Mouse (Mus musculus) olfactory bulb, adult 2 months (tissue): ENCODE data around the gene Inhbe. TPM values are rescaled to one million over a fixed set of nuclear protein-coding genes. Genes with fewer than 3 reads are reported as not detected.

Experiments used
- H3K27ac ChIP-seq: fragments of 200-500 bp; 2 replicates; pipeline ENCODE4 v1.5.1; 2012; ENCODE audit warnings: low read depth, low read length; ENCODE audit not compliant: insufficient read depth
- H3K4me1 ChIP-seq: fragments of 200-500 bp; 2 replicates; pipeline ENCODE4 v1.6.1; 2012; ENCODE audit warnings: low read length; ENCODE audit not compliant: control insufficient read depth, insufficient read depth
- H3K4me3 ChIP-seq: fragments of 200-500 bp; 2 replicates; pipeline ENCODE4 v1.5.1; 2012; ENCODE audit warnings: mild to moderate bottlenecking, low read depth, low read length, moderate library complexity; ENCODE audit not compliant: insufficient read depth
- CTCF ChIP-seq: fragments of 200-500 bp; IDR thresholded peaks from 2 replicates; pipeline ENCODE4 v1.5.1; 2012; ENCODE audit warnings: low read depth, mild to moderate bottlenecking, low read length, moderate library complexity; ENCODE audit not compliant: insufficient read depth
- POLR2A ChIP-seq: fragments of 200-500 bp; IDR thresholded peaks from 2 replicates; pipeline ENCODE4 v1.6.1; 2012; ENCODE audit warnings: mild to moderate bottlenecking, low read depth, low read length, moderate library complexity; ENCODE audit not compliant: insufficient read depth
- WGBS: fragments of 180-500 bp; shearing (Covaris S2); methylation state at CpG from one replicate; pipeline ENCODE4 v1.1.7; 2018; 5-methylcytosine and 5-hydroxymethylcytosine counted together
- polyA plus RNA-seq: library from polyadenylated mRNA; stranded (reverse); fragments of >200 nt; gene quantifications from 2 replicates; pipeline ENCODE4 v1.2.4, GENCODE M21; 2012; ENCODE audit warnings: low replicate concordance; ENCODE audit not compliant: missing spikeins, insufficient read depth, insufficient read length

Inhbe gene
- not detected in 2 replicates for polyA plus RNA-seq

DNA sequence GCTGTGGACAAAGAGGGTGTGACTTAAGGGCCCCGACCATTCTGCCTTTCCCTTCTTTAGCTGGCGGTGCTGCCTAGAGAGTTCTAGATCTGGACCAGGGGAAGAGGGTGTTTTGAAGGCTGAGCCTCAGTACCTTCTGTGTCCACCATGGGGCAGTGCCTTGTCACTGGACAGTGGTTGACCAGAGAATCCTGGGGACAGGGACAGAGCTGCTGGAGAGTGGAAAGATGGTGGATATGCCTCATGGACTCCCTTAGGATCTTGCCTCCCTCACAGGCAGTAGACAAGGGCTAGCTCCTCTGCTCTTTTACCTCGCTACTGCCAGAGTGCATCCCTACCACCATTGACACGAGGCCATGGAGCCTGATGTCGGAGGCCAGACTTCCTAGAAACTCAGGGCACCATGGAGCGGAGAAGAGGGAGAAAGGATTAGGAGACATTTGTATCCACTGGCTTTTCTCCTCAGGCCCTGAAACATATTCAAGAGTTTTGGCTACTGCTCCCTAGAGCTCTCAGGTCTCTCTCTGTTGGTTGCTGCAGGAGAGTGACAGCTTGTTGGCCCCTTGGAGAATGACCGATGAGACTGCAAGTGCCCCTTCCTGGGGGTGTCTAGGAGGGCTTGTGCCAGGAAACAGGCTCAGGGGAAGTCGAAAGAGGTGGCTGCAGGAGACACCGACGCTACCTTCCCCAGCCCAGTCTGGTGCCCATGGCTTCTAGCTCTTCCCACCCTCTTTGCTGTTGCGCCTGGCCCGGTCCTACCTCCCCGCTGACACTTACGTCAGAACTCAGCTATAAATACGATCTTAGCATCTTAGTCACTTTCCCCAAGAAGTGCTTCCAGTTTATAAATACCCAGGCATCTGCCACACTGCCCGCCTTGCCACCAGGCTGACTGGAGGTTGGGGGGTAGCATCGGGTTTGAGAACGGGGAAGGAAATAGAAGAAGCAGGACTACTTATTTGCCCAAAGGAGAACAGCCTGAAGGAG is at the start of gene Inhbe:
TSS of gene Inhbe (minus strand) at position 503 of the 987 bp plus-strand sequence.
- TF ChIP-seq CTCF = no peak
- TF ChIP-seq POLR2A = no peak
- 48% methylated on average over 18 of the region's 18 CpGs for WGBS
- Histone ChIP-seq H3K4me1 (peaks cover 49% of the 10 kb centered on the region), H3K27ac (peak within 1 kb of the TSS; percentile 98), H3K4me3 (no peak within 1 kb of the TSS)

DNA sequence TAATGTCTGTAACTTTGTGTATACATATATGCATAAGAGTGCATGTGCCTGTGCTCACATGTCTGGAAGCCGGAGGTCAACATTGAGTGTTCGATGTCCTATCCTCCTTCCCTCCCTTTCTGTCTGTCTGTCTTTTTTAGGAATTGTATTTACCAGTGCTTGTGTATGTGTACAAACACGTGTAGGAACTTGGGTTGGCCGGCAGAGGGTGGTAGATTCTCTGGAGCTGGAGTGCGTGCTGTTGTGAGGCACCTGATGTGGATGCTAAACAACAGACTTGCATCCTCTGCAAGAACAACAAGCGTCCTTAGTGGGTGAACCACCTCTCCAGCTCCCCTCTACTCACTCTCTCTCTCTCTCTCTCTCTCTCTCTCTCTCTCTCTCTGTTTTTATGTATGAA is 37.6 kb upstream of the Inhbe start:
- 0 out of 2 replicates have a peak, but pooled peaks cover 3% of the 10 kb centered on the region for H3K4me1 ChIP-seq
- H3K4me3 ChIP-seq = no peak overlapping the region
- H3K27ac ChIP-seq = no peak overlapping the region
- TF ChIP-seq CTCF (no peak), POLR2A (no peak)
- 75% methylated on average over 6 of the region's 6 CpGs for WGBS

DNA sequence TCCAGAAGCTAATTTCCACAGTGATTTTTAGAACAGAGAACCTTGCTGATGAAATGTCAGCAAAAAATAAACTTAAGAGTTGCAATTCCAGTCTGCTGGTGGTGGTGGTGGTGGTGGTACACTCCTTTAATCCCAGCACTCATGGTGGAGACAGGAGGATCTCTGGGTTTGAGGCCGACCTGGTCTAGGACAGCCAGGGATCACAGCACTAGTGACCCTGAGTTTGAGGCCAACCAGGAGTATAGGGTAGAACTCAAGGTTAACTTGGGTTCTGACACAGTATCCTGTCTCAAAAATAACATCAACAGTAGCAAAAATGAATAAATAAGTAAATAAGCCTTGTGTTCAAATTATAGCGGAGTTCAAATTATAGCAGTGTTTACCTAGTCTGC is 27.5 kb upstream of the Inhbe start:
- no peak for TF ChIP-seq POLR2A
- no peak for TF ChIP-seq CTCF
- Histone ChIP-seq H3K4me1 (peaks cover 2% of the 10 kb centered on the region; the same call in 1 of the 2 replicates), H3K4me3 (no peak overlapping the region), H3K27ac (no peak overlapping the region)
- 42% methylated on average over 2 of the region's 2 CpGs for WGBS

DNA sequence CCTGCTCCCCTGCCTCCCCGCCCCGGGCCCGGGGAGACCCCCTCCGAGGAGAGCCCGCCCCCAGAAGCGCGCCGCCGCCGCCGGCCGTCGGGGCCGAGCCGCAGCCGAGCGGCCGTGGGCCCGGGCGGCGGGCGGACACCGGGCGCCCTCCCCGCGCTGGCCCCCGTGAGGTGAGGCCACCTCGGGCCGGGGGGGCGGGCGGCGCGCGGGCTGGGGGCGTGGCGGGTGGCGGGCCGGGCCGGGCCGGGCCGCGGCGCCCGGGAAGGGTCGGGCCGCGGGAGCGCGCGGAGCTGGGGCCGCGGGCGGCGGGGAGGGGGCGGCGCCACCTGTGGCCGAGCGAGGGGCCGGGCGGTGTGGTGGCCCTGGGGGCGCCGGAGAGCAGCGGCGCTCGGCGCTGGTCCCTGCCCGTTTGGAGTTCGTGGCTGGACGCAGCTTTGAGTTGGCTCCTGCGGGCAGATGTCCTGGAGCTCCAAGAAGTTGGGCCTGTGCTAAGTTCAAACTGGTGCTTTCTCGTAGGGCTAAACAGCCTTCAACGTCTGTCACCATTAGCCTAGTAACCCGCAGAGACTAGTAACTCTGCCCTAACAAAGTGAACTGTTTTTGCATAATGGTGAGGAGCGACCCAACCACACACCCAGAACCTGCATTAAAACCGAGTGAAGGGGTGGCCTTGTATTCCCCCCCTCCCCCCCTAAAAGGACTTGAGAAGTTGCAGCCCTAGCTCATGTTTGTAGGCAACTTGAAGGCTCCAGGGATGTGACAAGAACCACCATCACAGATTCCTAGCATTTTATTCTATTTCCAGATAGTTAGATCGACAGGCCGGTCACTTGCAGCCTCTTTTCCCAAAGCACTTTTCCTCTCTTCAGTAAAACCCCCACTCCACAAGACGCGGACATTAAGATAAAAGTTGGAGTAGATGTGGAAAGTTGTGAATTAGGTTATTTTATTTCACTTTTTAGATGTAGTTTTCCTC is 26.8 kb upstream of the Inhbe start:
- Histone ChIP-seq H3K27ac (0 out of 2 replicates have a peak overlapping the region, but pooled peaks have one; percentile 19), H3K4me3 (peak overlapping the region; percentile 85), H3K4me1 (peaks cover 2% of the 10 kb centered on the region; the same call in 1 of the 2 replicates)
- TF ChIP-seq POLR2A (no peak), CTCF (no peak)
- WGBS = 11% methylated on average over 58 of the region's 79 CpGs

DNA sequence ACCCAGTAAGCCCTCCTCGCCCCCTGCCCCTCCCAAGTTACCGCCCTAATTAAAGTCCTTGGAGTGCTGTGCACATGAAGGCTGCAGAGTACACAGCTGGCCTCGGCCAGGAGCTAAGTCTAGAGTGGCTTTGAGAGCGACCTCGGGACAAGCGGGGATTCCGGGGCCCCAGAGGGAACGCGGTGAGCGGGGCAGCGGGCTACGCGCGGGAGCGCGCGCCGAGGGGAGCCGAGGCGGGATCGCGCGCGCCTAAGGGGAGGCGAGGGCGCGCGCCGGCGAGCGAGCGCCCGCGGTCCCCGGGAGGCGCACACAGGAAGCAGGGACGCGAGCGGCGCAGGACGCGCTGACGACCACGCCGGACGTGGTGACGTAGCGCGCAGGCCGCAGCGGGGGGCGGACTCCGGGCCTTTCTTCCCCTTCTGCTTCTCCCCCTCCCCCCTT is 26.1 kb upstream of the Inhbe start, which contains the start of gene R3hdm2:
TSS of gene R3hdm2 (plus strand) at position 77 of the 441 bp plus-strand sequence.
- H3K27ac ChIP-seq = peak within 1 kb of the TSS; percentile 84

DNA sequence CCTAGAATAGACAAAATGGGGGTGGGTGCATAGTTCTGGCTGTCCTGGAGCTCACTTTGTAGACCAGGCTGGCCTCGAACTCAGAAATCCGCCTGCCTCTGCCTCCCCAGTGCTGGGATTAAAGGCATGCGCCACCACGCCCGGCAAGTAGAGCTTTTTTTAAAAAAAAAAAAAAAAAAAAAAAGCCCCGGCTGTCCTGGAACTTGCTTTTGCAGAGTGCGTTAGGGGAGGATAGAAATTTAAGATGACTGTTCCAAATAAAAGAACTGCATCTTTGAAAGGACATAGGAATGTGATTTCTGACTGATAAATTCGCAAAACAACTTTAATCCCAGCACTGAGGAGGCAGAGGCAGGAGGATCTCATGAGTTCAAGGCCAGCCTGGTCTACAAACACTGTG is 25.4 kb upstream of the Inhbe start:
- Histone ChIP-seq H3K4me1 (peaks cover 2% of the 10 kb centered on the region; the same call in 1 of the 2 replicates), H3K27ac (no peak overlapping the region), H3K4me3 (peak overlapping the region; percentile 85; the same call in 1 of the 2 replicates)
- 79% methylated on average over 8 of the region's 8 CpGs for WGBS
- no peak for TF ChIP-seq CTCF
- TF ChIP-seq POLR2A = no peak

More for the DNA sequence above, 26.1 kb upstream of the Inhbe start, which contains the start of gene R3hdm2:
- Histone ChIP-seq H3K4me3 (peak within 1 kb of the TSS; percentile 85), H3K4me1 (peaks cover 2% of the 10 kb centered on the region; the same call in 1 of the 2 replicates)
- under 1% methylated on average over 53 of the region's 53 CpGs for WGBS
- TF ChIP-seq CTCF (no peak), POLR2A (peak; percentile 77)

DNA sequence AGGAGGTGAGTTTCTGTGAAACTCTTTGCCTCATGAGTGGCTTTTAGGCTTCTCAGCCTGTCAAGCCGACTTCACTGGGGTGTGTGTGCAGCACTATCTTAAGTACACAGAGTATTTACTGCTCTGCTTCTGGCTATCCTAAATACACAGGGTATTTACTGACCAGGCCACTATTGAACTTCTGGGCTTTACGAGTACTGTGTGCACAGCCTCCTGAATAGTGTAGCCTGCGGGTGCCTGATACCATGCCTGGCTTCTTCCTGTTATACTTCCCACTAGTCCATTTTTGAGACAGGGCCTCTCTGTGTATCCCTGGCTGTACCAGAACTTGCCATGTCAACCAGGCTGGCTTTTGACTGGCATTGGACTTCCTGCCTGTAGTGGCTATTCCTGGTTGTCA is 23.5 kb upstream of the Inhbe start:
- 81% methylated on average over 3 of the region's 3 CpGs for WGBS
- TF ChIP-seq POLR2A (no peak), CTCF (no peak)
- Histone ChIP-seq H3K4me3 (no peak overlapping the region), H3K4me1 (peaks cover 2% of the 10 kb centered on the region; the same call in 1 of the 2 replicates), H3K27ac (no peak overlapping the region)

DNA sequence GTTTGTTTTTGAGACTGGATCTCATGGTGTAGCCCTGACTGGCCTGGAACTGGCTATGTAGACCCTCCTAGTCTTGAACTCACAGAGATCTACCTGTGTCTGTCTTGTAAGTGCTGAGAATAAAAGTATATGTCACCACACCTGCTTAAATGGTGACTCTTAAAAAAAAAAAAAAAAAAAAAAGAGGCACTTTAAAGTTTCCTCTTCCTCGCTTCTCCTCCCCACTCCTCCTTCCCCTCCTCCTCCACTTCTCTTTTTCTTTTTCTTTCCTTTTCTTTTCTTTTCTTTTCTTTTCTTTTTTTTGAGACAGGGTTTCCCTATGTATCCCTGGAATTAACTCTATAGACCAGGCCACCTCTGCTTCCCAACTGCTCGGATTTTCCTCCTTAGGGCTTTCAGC is 16.8 kb upstream of the Inhbe start:
- H3K27ac ChIP-seq = peak overlapping the region; percentile 21; the same call in 1 of the 2 replicates
- H3K4me1 ChIP-seq = peaks cover 9% of the 10 kb centered on the region
- 43% methylated on average over 2 of the region's 2 CpGs for WGBS
- no peak overlapping the region for H3K4me3 ChIP-seq
- no peak for TF ChIP-seq POLR2A
- TF ChIP-seq CTCF = no peak
